Mouse (Mus musculus) stomach, postnatal 0 days (tissue): ENCODE results near the gene Dexi. TPM values are rescaled to one million over a fixed set of nuclear protein-coding genes. Genes with fewer than 3 reads are reported as not detected.

ENCODE experiments used
- ATAC-seq: fragments of 200-750 bp; cut with Nextera tagmentation; 2 replicates; pipeline ENCODE4 v1.8.0; 2017; ENCODE audit not compliant: low FRiP score, low TSS enrichment
- DNase-seq: peaks from one replicate; pipeline ENCODE4 v3.0.0-alpha.2; 2016; ENCODE audit warnings: low spot score
- H3K27ac ChIP-seq: fragments of 300-500 bp; sonication (generic); replicated peaks from 2 replicates; pipeline ENCODE4 v1.5.1; 2014; ENCODE audit warnings: mild to moderate bottlenecking, control low read depth
- H3K27me3 ChIP-seq: fragments of 300-500 bp; sonication (generic); 2 replicates; pipeline ENCODE4 v1.6.1; 2014; ENCODE audit warnings: low read length; ENCODE audit not compliant: control insufficient read depth, insufficient read depth
- H3K36me3 ChIP-seq: fragments of 300-500 bp; sonication (generic); 2 replicates; pipeline ENCODE4 v1.6.1; 2014; ENCODE audit warnings: low read length, mixed read lengths; ENCODE audit not compliant: control insufficient read depth, insufficient read depth
- H3K4me1 ChIP-seq: fragments of 300-500 bp; sonication (generic); replicated peaks from 2 replicates; pipeline ENCODE4 v1.6.1; 2014; ENCODE audit warnings: antibody characterized with exemption; ENCODE audit not compliant: control insufficient read depth, insufficient read depth
- H3K4me2 ChIP-seq: fragments of 300-500 bp; sonication (generic); replicated peaks from 2 replicates; pipeline ENCODE4 v1.6.1; 2014; ENCODE audit warnings: low read depth, mild to moderate bottlenecking, control low read depth, moderate library complexity
- H3K4me3 ChIP-seq: fragments of 300-500 bp; sonication (generic); 2 replicates; pipeline ENCODE4 v1.5.1; 2014; ENCODE audit warnings: low read depth, low read length, control low read depth
- H3K9ac ChIP-seq: fragments of 300-500 bp; sonication (generic); 2 replicates; pipeline ENCODE4 v1.6.1; 2014; ENCODE audit warnings: mild to moderate bottlenecking, low read length, control low read depth, mixed read lengths
- H3K9me3 ChIP-seq: fragments of 300-500 bp; sonication (generic); 2 replicates; pipeline ENCODE4 v1.6.1; 2016; ENCODE audit warnings: low read length; ENCODE audit not compliant: control insufficient read depth
- CTCF ChIP-seq: IDR thresholded peaks from 2 replicates; pipeline ENCODE4 v1.5.1; 2016; ENCODE audit warnings: antibody characterized with exemption, low read depth, mild to moderate bottlenecking, moderate library complexity
- EP300 ChIP-seq: optimal IDR thresholded peaks from 2 replicates; pipeline ENCODE3; 2016; ENCODE audit warnings: antibody characterized with exemption
- WGBS: fragments of 180-500 bp; shearing (Covaris S2); extraction: QIAGEN DNeasy Blood & Tissue Kit; methylation state at CpG from one replicate; pipeline ENCODE4 v1.1.7; 2014; 5-methylcytosine and 5-hydroxymethylcytosine counted together
- polyA plus RNA-seq: library from polyadenylated mRNA; unstranded; fragments of >200 nt; fragmentation: Nextera tagmentation; extraction: Ambion mirVana; gene quantifications from 2 replicates; pipeline ENCODE4 v1.2.1, GENCODE M21; 2015

Gene Dexi
- polyA plus RNA-seq, 1 experiment from 2014 or later = 23.5 TPM

DNA sequence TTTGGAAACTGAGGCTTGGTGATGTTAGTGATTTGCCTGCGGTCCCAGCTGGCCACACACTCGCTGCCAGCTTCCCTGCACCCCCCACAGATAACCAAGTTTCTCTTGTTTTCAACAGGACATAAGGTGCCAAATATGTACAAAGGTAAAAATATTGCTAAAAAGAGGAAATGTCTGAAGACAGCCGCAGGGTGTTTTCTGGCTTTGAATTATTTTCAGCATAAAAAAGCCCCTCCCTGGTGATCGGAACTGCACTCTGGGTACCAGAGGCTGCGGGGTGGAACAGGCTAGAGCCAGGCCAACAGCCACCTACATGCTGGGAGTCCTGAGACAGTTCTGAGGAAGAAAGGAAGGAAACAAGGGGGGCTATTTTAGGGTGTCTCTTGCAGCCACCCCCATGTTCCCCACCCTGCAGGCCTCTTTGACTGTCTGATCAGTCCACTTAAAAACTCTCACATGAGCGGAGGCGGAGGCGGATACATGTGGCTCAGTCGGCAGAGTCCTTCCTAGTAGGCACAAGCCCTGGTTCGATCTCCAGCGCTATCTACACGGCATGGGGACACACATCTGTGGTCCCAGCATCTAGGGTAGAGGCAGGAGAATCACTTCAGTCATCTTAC lies 26.8 kb downstream of the Dexi start:
- no peaks in the 10 kb centered on the region for H3K9me3 ChIP-seq
- no peak for ATAC-seq
- no peak overlapping the region for H3K4me2 ChIP-seq
- no peak for DNase-seq
- no peak overlapping the region for H3K9ac ChIP-seq
- TF ChIP-seq EP300 = no peak
- no peak for TF ChIP-seq CTCF
- H3K36me3 ChIP-seq = no peaks in the 10 kb centered on the region
- no peak overlapping the region for H3K27ac ChIP-seq
- no peaks in the 10 kb centered on the region for H3K27me3 ChIP-seq
- H3K4me3 ChIP-seq = no peak overlapping the region
- WGBS = 86% methylated on average over 12 of the region's 12 CpGs
- no peaks in the 10 kb centered on the region for H3K4me1 ChIP-seq

DNA sequence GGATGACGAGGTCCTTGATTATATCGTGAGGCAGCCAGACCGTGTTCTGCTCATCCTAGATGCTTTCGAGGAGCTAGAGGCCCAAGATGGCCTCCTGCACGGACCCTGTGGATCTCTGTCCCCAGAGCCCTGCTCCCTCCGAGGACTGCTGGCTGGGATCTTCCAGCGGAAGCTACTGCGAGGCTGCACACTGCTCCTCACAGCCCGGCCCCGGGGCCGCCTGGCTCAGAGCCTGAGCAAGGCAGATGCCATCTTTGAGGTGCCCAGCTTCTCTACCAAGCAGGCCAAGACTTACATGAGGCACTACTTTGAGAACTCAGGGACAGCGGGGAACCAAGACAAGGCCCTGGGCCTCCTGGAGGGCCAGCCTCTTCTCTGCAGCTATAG lies 31.7 kb downstream of the Dexi start:
- Histone ChIP-seq H3K9ac (no peak overlapping the region), H3K27ac (no peak overlapping the region), H3K9me3 (no peaks in the 10 kb centered on the region), H3K4me1 (no peaks in the 10 kb centered on the region), H3K27me3 (no peaks in the 10 kb centered on the region), H3K4me3 (no peak overlapping the region), H3K4me2 (no peak overlapping the region), H3K36me3 (no peaks in the 10 kb centered on the region)
- TF ChIP-seq EP300 (no peak), CTCF (no peak)
- ATAC-seq (no peak), DNase-seq (no peak)
- 86% methylated on average over 12 of the region's 12 CpGs for WGBS

GRCm38 (mm10) chr16:10510477-10511133 lies 32.2 kb downstream of the Dexi start:
- DNase-seq (no peak), ATAC-seq (no peak)
- Histone ChIP-seq H3K27me3 (no peaks in the 10 kb centered on the region), H3K9me3 (no peaks in the 10 kb centered on the region), H3K4me2 (no peak overlapping the region), H3K36me3 (no peaks in the 10 kb centered on the region), H3K4me3 (no peak overlapping the region), H3K4me1 (no peaks in the 10 kb centered on the region), H3K27ac (no peak overlapping the region), H3K9ac (no peak overlapping the region)
- WGBS = 55% methylated on average over 14 of the region's 14 CpGs
- no peak for TF ChIP-seq EP300
- TF ChIP-seq CTCF = no peak

- no peak overlapping the region for H3K4me3 ChIP-seq
- no peak overlapping the region for H3K4me2 ChIP-seq
- ATAC-seq = no peak
- no peaks in the 10 kb centered on the region for H3K9me3 ChIP-seq
- no peaks in the 10 kb centered on the region for H3K36me3 ChIP-seq
- TF ChIP-seq CTCF (no peak), EP300 (no peak)
- WGBS = 53% methylated on average over 6 of the region's 6 CpGs
- no peak for DNase-seq
- no peak overlapping the region for H3K27ac ChIP-seq
- H3K9ac ChIP-seq = no peak overlapping the region
- no peaks in the 10 kb centered on the region for H3K4me1 ChIP-seq
- no peaks in the 10 kb centered on the region for H3K27me3 ChIP-seq
These were observed 34.2 kb downstream of the Dexi start for GRCm38 (mm10) chr16:10508691-10509090.

- DNase-seq = no peak
- Histone ChIP-seq H3K9ac (no peak overlapping the region), H3K36me3 (no peaks in the 10 kb centered on the region), H3K4me1 (no peaks in the 10 kb centered on the region), H3K27ac (no peak overlapping the region), H3K4me3 (no peak overlapping the region), H3K9me3 (no peaks in the 10 kb centered on the region), H3K4me2 (no peak overlapping the region), H3K27me3 (no peaks in the 10 kb centered on the region)
- TF ChIP-seq CTCF (no peak), EP300 (no peak)
- WGBS = 63% methylated on average over 4 of the region's 4 CpGs
- ATAC-seq = no peak
These were observed 35.4 kb downstream of the Dexi start for GRCm38 (mm10) chr16:10507445-10507844.

- TF ChIP-seq CTCF (no peak), EP300 (no peak)
- 66% methylated on average over 2 of the region's 2 CpGs for WGBS
- H3K4me3 ChIP-seq = no peak overlapping the region
- H3K9me3 ChIP-seq = no peaks in the 10 kb centered on the region
- H3K4me2 ChIP-seq = no peak overlapping the region
- ATAC-seq (no peak), DNase-seq (no peak)
- H3K27me3 ChIP-seq = no peaks in the 10 kb centered on the region
- H3K9ac ChIP-seq = no peak overlapping the region
- H3K36me3 ChIP-seq = no peaks in the 10 kb centered on the region
- no peak overlapping the region for H3K27ac ChIP-seq
- no peaks in the 10 kb centered on the region for H3K4me1 ChIP-seq
These were observed 39.8 kb downstream of the Dexi start for GRCm38 (mm10) chr16:10503058-10503457.
